Mouse (Mus musculus): Measurements from ENCODE around the gene Traf3ip3.
A peak's percentile ranks its signal among the peaks of the same experiment; 100 is the strongest.

The Traf3ip3 gene

GRCm38 (mm10) chr1:193207503-193207902 is 6.0 kb upstream of the Traf3ip3 start, which contains the start of gene Lamb3:
Lamb3 (plus strand) TSS chr1:193207699.
- no peak for DNase-seq (ENCODE audit: low spot score in 2 of 2)

GRCm38 (mm10) chr1:193205431-193205830 is 3.9 kb upstream of the Traf3ip3 start:
- no peak for DNase-seq (ENCODE audit: low spot score in 2 of 2)

GRCm38 (mm10) chr1:193203821-193204220 is 2.3 kb upstream of the Traf3ip3 start:
- no peak for DNase-seq (ENCODE audit: low spot score in 2 of 2)

- peak in 1 of 2 experiments; percentile 19 for DNase-seq (ENCODE audit: low spot score in 2 of 2)
Observed at GRCm38 (mm10) chr1:193200640-193201382, 692 bp downstream of the Traf3ip3 start.

GRCm38 (mm10) chr1:193198312-193198711 is 3.2 kb downstream of the Traf3ip3 start:
- DNase-seq (ENCODE audit: low spot score in 2 of 2), result no peak

- no peak for DNase-seq (ENCODE audit: low spot score in 2 of 2)
Observed at GRCm38 (mm10) chr1:193197494-193198205, 3.9 kb downstream of the Traf3ip3 start.

GRCm38 (mm10) chr1:193195169-193195810 is 6.2 kb downstream of the Traf3ip3 start:
- DNase-seq (ENCODE audit: low spot score in 2 of 2), result no peak

- DNase-seq (ENCODE audit: low spot score in 2 of 2), result no peak
Observed at GRCm38 (mm10) chr1:193194416-193195140, 6.9 kb downstream of the Traf3ip3 start.

GRCm38 (mm10) chr1:193191675-193192283 is 9.7 kb downstream of the Traf3ip3 start:
- DNase-seq (ENCODE audit: low spot score in 2 of 2), result no peak

- DNase-seq (ENCODE audit: low spot score in 2 of 2), result no peak
Observed at GRCm38 (mm10) chr1:193189771-193190170, 11.7 kb downstream of the Traf3ip3 start.

- peak in 1 of 2 experiments; percentile 42 for DNase-seq (ENCODE audit: low spot score in 2 of 2)
Observed at GRCm38 (mm10) chr1:193189151-193189621, 12.3 kb downstream of the Traf3ip3 start.

GRCm38 (mm10) chr1:193188257-193188656 is 13.2 kb downstream of the Traf3ip3 start:
- no peak for DNase-seq (ENCODE audit: low spot score in 2 of 2)

GRCm38 (mm10) chr1:193181104-193181503 is 20.4 kb downstream of the Traf3ip3 start:
- DNase-seq (ENCODE audit: low spot score in 2 of 2), result no peak

- DNase-seq (ENCODE audit: low spot score in 2 of 2), result no peak
Observed at GRCm38 (mm10) chr1:193174143-193174733, 27.3 kb downstream of the Traf3ip3 start.

GRCm38 (mm10) chr1:193173810-193174129 is 27.7 kb downstream of the Traf3ip3 start:
- DNase-seq (ENCODE audit: low spot score in 2 of 2), result no peak

GRCm38 (mm10) chr1:193172991-193173809 is 28.3 kb downstream of the Traf3ip3 start:
- peak; percentile 87 to 90 for DNase-seq (ENCODE audit: low spot score in 2 of 2)

- no peak for DNase-seq (ENCODE audit: low spot score in 2 of 2)
Observed at GRCm38 (mm10) chr1:193169856-193170255, 31.6 kb downstream of the Traf3ip3 start.

- DNase-seq (ENCODE audit: low spot score in 2 of 2), result no peak
Observed at GRCm38 (mm10) chr1:193169228-193169627, 32.3 kb downstream of the Traf3ip3 start.

GRCm38 (mm10) chr1:193167746-193168145 is 33.8 kb downstream of the Traf3ip3 start, which contains the start of gene A130010J15Rik:
A130010J15Rik (plus strand) TSS chr1:193168046.
- DNase-seq (ENCODE audit: low spot score in 2 of 2), result no peak
